Mouse (Mus musculus): Measurements from ENCODE around the gene Entpd6. TPM values are rescaled to one million over a fixed set of nuclear protein-coding genes. Genes with fewer than 3 reads are reported as not detected.

The Entpd6 gene
- polyA plus RNA-seq (2015; fragmentation: Nextera tagmentation; extraction: Ambion mirVana): 16.5 and 17.2 TPM in 2 replicates

DNA sequence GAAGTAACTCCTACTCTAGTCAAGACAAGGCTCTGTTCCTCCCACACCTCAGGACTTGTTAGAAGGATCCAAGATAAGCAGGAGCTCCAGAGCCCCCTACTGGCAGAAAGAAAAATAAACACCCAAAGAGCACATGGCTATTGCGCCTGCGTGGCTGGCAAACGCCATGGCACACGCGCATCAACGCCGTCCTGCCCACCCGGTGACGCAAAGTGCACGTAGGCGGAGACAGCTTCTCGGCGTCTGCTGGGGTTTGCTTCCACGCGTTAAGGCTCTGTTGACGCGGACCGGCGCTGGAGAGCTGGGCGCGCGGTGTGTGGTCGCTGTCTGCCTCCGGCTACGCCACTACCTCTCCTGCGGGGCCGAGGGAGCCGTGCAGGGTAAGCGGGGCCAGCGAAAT, at the start of gene Entpd6:
TSS of gene Entpd6 (plus strand) at position 189 of the 400 bp plus-strand sequence.
- H3K36me3 ChIP-seq: peaks cover 15% of the 10 kb centered on the region
- H3K4me2 ChIP-seq: peak within 1 kb of the TSS; percentile 99
- no peaks in the 10 kb centered on the region for H3K9me3 ChIP-seq (replicated peaks)
- H3K27me3 ChIP-seq: peaks cover 7% of the 10 kb centered on the region; the same call in 1 of the 2 replicates
- peak within 1 kb of the TSS; percentile 85 for H3K9ac ChIP-seq
- ATAC-seq (ENCODE audit: low read depth): peak; percentile 96
- under 1% methylated on average over 30 of the region's 30 CpGs for WGBS (ENCODE audit: insufficient replicate concordance)
- peak; percentile 89 for DNase-seq
- peak within 1 kb of the TSS; percentile 71 for H3K4me3 ChIP-seq (replicated peaks)
- H3K4me1 ChIP-seq (replicated peaks): peaks cover 20% of the 10 kb centered on the region
- H3K27ac ChIP-seq: peak within 1 kb of the TSS; percentile 72

DNA sequence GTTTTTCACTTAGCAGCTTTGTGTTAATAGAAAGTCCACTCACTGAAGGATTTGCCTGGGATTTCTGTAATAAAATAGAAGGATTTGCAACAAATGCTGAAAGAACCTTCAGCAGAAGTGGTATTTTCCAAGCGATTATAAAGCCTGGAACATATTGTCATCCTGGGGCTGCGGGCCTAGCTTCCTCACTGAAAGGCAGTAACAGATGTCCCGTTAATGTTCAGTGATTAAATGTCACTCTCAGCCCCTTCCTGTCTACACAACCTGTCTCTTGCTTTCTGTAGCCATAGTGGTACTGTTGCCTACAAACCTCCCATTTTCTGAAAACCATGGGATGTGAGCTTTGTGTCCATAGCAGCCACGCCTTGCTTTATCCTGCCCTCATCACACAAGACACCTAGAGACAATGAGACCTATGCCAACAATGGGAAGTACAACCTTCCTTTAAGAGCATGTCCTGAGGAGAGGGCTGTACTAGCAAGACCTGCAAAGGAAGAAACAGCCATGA, 36.6 kb upstream of the Entpd6 start:
- H3K27ac ChIP-seq: no peak overlapping the region
- ATAC-seq (ENCODE audit: low read depth) (no peak), DNase-seq (no peak)
- H3K9ac ChIP-seq: no peak overlapping the region
- H3K4me1 ChIP-seq (replicated peaks): no peaks in the 10 kb centered on the region
- H3K4me2 ChIP-seq: no peak overlapping the region
- no peak overlapping the region for H3K4me3 ChIP-seq (replicated peaks)
- H3K9me3 ChIP-seq (replicated peaks): no peaks in the 10 kb centered on the region
- WGBS (ENCODE audit: insufficient replicate concordance): 66% methylated on average over 4 of the region's 4 CpGs
- H3K36me3 ChIP-seq: no peaks in the 10 kb centered on the region
- H3K27me3 ChIP-seq: no peaks in the 10 kb centered on the region

DNA sequence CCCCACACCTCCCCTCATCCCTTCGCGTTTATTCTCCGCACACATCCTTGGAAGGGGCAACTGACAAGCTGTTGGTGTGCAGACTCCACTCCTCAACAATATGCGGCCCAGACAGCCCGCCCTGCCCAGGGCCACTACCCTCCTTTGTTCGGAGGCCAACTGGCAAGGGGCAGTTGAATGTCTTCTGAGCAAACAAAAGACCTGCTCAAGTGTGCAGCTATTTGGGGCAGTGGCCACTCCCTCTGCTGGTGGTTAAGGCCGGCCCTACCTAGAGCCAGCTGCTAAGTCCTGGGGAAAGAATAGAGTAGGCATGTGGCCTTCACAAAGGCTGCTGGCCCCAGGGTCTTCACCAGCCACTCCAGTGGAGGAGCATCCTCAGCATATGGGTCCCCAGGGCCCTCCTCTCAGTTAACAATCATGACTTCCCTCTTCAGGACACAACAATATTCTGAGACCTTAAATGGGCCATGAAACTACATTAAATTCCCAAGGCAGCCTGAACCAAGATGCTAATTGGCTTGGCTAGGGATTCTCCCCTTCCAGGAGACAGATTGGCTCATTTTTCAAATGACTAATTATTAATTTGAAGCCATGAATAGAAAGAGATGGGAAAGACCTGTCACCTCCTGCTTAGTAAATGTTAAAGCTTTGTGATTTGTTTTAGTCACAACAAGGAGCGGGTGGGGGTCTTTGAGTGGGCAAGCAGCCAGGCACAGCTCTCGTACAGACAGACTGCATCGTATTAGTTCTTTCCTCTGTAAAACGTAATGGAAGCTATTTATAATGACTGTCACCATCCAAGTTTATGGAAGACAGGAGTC, 12.9 kb upstream of the Entpd6 start:
- no peak overlapping the region for H3K9ac ChIP-seq
- DNase-seq: no peak
- H3K27ac ChIP-seq: no peak overlapping the region
- H3K9me3 ChIP-seq (replicated peaks): no peaks in the 10 kb centered on the region
- no peak overlapping the region for H3K4me3 ChIP-seq (replicated peaks)
- no peaks in the 10 kb centered on the region for H3K27me3 ChIP-seq
- ATAC-seq (ENCODE audit: low read depth): no peak
- no peaks in the 10 kb centered on the region for H3K36me3 ChIP-seq
- WGBS (ENCODE audit: insufficient replicate concordance): 67% methylated on average over 11 of the region's 11 CpGs
- no peak overlapping the region for H3K4me2 ChIP-seq
- H3K4me1 ChIP-seq (replicated peaks): no peaks in the 10 kb centered on the region

DNA sequence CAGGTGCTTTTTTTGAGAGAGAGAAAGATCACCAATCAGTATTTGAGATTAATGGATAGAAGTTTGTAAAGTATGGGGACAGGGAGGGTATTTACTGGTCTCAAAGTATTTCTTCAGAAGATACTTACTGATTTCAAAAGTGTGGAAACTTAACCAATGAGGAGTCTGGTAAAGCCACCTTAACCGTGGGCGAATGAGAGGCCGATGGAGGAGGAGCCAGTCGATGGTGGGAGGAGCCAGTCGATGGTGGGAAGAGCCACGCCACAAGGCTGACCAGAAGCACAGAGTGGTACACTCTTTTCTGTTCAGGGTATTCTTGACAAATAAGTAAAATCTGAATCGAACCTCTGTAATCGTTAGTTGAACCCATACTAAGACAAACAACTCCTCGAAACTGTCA, 11.0 kb upstream of the Entpd6 start:
- WGBS (ENCODE audit: insufficient replicate concordance): 59% methylated on average over 9 of the region's 9 CpGs

DNA sequence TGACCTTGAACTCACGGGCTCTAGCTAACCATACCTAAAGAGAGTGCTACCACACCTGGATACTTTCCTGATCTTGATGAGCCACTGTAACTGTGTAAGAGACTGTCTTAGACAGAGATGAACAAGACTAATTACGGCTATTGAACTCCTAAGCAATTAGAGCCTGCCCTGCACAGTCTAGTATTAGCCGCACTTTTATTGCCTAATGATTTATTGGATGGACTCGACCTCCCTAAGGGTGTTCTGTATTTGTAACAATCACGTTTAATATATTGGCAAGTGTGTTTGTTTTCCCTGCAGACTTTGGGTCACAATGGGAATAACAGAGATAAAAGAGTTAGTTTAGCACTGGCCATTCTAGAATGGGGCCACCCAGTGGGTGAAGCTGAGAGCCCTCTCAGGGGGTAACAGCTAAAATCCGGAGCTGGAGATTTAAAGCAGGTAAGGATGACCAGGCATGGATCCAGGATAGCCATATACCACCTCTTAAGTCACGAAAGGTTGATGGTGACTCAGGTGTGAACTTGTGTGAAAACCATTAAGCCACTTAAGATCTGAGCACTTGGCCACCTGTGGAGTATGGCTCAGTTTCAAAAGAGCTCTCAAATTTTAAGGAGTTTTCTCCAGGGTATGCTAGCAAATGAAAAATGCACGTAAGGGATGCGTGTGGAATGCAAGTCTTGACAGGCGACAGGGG, 8.5 kb upstream of the Entpd6 start:
- Histone ChIP-seq H3K36me3 (no peaks in the 10 kb centered on the region), H3K27ac (no peak overlapping the region), H3K9ac (no peak overlapping the region), H3K4me3 (replicated peaks) (no peak overlapping the region), H3K4me2 (no peak overlapping the region), H3K9me3 (replicated peaks) (no peaks in the 10 kb centered on the region), H3K4me1 (replicated peaks) (no peaks in the 10 kb centered on the region), H3K27me3 (peaks cover 4% of the 10 kb centered on the region; the same call in 1 of the 2 replicates)
- no peak for ATAC-seq (ENCODE audit: low read depth)
- DNase-seq: no peak
- 59% methylated on average over 10 of the region's 10 CpGs for WGBS (ENCODE audit: insufficient replicate concordance)

More for the DNA sequence above, 11.0 kb upstream of the Entpd6 start:
- no peaks in the 10 kb centered on the region for H3K36me3 ChIP-seq
- ATAC-seq (ENCODE audit: low read depth): no peak
- DNase-seq: no peak
- H3K27ac ChIP-seq: no peak overlapping the region
- H3K4me2 ChIP-seq: no peak overlapping the region
- no peak overlapping the region for H3K9ac ChIP-seq
- no peak overlapping the region for H3K4me3 ChIP-seq (replicated peaks)
- no peaks in the 10 kb centered on the region for H3K27me3 ChIP-seq
- H3K4me1 ChIP-seq (replicated peaks): no peaks in the 10 kb centered on the region
- H3K9me3 ChIP-seq (replicated peaks): no peaks in the 10 kb centered on the region

DNA sequence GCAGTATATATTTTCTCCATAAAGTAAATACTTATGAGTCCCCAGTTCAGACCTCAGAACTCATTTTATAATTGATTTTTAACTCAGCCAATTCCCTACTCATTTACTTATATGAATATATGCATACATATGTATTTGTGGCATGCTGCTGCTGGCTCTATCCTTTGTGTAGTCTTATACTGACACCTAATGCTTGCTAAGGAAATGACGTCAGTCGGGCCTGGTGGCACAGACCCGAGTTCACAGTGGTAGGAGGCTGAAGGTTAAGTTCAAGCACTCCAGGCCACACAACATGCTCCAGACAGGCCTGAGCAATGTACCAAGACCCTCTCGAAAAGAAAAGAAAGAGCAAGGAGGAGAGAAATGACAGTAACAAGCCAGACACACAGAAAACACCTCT, 7.4 kb upstream of the Entpd6 start:
- DNase-seq: no peak
- Histone ChIP-seq H3K27me3 (peaks cover 7% of the 10 kb centered on the region; the same call in 1 of the 2 replicates), H3K27ac (no peak overlapping the region), H3K4me2 (no peak overlapping the region), H3K4me1 (replicated peaks) (no peaks in the 10 kb centered on the region), H3K4me3 (replicated peaks) (no peak overlapping the region), H3K36me3 (no peaks in the 10 kb centered on the region), H3K9me3 (replicated peaks) (no peaks in the 10 kb centered on the region), H3K9ac (no peak overlapping the region)
- WGBS (ENCODE audit: insufficient replicate concordance): 45% methylated on average over 4 of the region's 4 CpGs
- no peak for ATAC-seq (ENCODE audit: low read depth)

DNA sequence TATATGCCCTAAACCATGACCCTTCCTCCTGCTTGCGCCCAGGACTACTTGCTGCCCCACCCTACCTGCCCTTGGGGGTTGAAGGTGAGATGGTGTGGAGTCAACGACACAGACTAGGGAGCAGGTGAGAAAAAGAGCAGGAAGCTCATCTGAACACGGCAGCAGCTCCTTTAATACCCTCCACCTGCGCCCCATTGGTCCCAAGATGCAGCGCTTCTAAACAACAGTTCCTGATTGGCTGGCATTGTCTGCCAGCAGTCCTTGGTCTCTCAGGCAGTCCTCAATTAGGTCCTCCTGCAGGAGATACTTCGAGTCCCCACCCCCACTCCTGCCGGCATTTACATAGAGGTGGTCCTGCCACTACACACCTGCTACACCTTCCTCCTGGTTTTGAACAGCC, 3.8 kb upstream of the Entpd6 start:
- Histone ChIP-seq H3K9me3 (replicated peaks) (no peaks in the 10 kb centered on the region), H3K36me3 (no peaks in the 10 kb centered on the region), H3K27ac (no peak overlapping the region), H3K9ac (no peak overlapping the region), H3K27me3 (peaks cover 7% of the 10 kb centered on the region; the same call in 1 of the 2 replicates), H3K4me1 (replicated peaks) (peaks cover 10% of the 10 kb centered on the region), H3K4me2 (no peak overlapping the region), H3K4me3 (replicated peaks) (no peak overlapping the region)
- no peak for DNase-seq
- WGBS (ENCODE audit: insufficient replicate concordance): 52% methylated on average over 7 of the region's 7 CpGs
- ATAC-seq (ENCODE audit: low read depth): no peak

DNA sequence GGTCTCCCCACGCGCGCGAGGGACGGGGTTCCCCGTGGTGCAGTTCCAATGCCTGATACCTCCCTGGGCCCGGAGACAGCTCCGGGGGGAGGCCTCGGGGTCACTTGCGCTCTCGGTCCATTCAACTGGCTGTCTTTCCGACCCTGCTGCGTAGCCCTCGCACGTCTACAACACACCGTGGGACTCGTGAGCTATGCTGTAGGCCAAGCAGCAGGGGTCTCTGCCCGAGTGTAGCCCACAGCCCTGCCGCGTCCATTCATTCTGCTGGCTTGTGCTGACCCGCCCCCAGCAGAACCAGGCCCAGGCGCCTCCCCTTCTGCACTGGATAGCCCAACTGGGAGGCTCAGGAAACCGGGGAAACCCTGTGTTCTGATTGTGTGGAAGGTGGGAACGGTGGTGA, 441 bp downstream of the Entpd6 start:
- Histone ChIP-seq H3K4me1 (replicated peaks) (peaks cover 20% of the 10 kb centered on the region), H3K36me3 (peaks cover 15% of the 10 kb centered on the region), H3K9ac (peak overlapping the region; percentile 85), H3K4me2 (peak overlapping the region; percentile 99), H3K4me3 (replicated peaks) (peak overlapping the region; percentile 71), H3K27ac (peak overlapping the region; percentile 72), H3K9me3 (replicated peaks) (no peaks in the 10 kb centered on the region), H3K27me3 (peaks cover 7% of the 10 kb centered on the region; the same call in 1 of the 2 replicates)
- WGBS (ENCODE audit: insufficient replicate concordance): under 1% methylated on average over 24 of the region's 24 CpGs
- DNase-seq: no peak
- ATAC-seq (ENCODE audit: low read depth): peak; percentile 53

DNA sequence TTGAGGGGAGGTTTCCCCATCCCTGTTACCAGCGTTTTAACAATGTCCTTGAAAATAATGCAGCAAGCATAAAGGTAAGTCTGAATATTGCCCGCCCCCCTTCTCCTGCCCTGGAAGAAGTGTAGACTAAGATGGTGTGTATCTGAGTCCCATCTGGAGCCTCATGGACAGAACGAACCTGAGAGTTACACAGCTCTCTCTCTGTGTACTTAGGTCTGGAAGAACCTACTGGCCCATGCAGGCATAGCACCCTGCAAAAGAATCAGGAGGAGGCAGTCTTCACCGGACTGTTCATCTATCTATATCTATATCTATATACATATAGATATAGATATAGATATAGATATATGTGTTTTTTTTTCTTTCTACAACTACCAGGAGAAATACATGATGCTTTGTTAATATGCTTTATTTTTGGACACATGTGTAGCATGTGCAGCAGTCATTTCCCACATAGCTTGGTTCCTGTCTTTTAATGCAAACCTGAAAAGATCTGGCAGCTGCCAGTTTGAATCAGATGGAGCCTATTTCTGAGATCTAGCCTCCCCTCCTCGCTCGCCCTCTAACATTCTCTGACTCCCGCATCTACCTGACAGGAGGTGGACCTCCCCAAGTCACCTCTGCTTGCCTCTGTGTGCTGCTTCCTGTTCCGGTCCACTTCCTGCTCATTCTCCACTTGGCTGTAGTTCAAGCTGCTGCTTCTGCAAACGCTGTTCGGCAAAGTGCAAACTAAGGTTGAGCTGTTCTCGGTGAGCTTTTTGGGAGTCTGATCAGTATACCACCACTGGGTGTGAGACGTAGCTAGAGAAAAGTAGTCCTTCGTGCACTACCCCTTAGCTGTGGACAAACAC, 1.5 kb downstream of the Entpd6 start:
- Histone ChIP-seq H3K9ac (peak overlapping the region; percentile 85; the same call in 1 of the 2 replicates), H3K9me3 (replicated peaks) (no peaks in the 10 kb centered on the region), H3K27me3 (0 out of 2 replicates have a peak, but pooled peaks cover 3% of the 10 kb centered on the region), H3K4me2 (peak overlapping the region; percentile 99), H3K4me3 (replicated peaks) (no peak overlapping the region; the same call in 1 of the 2 replicates), H3K27ac (no peak overlapping the region), H3K4me1 (replicated peaks) (peaks cover 20% of the 10 kb centered on the region), H3K36me3 (peaks cover 15% of the 10 kb centered on the region)
- no peak for DNase-seq
- 53% methylated on average over 13 of the region's 13 CpGs for WGBS (ENCODE audit: insufficient replicate concordance)
- ATAC-seq (ENCODE audit: low read depth): no peak

DNA sequence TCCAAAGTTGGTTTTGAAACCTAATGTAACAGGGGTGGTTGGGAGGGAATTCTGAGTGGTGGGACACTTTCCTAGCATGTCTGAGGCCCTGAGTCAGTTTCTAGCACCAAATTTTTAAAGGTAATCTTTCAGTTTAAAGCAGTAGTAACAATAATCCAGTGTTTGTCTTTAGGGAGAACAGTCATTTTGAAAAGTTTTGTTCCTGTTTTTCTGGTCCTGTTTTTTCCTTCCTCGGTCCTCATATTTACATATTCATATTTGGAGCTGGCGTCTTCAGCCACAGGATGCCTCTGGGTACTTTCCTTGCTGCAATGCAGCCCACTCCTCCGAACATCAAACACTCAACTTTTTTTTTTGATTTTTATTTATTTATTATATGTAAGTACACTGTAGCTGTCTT, 6.2 kb downstream of the Entpd6 start:
- 80% methylated on average over 3 of the region's 3 CpGs for WGBS (ENCODE audit: insufficient replicate concordance)
- no peak overlapping the region for H3K4me3 ChIP-seq (replicated peaks)
- no peaks in the 10 kb centered on the region for H3K9me3 ChIP-seq (replicated peaks)
- H3K9ac ChIP-seq: no peak overlapping the region
- no peak for ATAC-seq (ENCODE audit: low read depth)
- H3K4me1 ChIP-seq (replicated peaks): peaks cover 10% of the 10 kb centered on the region
- no peak for DNase-seq
- H3K27me3 ChIP-seq: no peaks in the 10 kb centered on the region
- no peak overlapping the region for H3K27ac ChIP-seq
- peaks cover 46% of the 10 kb centered on the region for H3K36me3 ChIP-seq
- no peak overlapping the region for H3K4me2 ChIP-seq

DNA sequence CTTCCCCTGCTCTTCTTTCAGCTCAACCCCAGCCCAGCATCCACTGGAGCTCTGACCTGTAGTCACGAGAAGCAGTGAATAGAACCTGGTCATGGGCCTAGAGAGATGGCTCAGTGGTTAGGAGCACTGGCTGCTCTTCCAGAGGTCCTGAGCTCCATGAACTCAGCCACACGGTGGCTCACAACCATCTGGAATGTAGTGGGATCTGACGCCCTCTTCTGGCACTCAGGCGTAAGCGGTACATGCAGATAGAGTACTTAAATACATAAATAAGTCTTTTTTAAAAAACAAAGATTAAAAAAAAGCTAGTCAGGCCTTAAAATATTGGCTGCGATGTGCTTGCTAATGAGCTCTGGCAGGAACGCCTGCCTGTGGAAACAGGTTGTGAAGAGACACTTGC, 12.6 kb downstream of the Entpd6 start:
- WGBS (ENCODE audit: insufficient replicate concordance): 77% methylated on average over 7 of the region's 7 CpGs
- peaks cover 43% of the 10 kb centered on the region for H3K36me3 ChIP-seq
- no peak for ATAC-seq (ENCODE audit: low read depth)

More for the DNA sequence above, 12.6 kb downstream of the Entpd6 start:
- Histone ChIP-seq H3K4me3 (replicated peaks) (no peak overlapping the region), H3K27ac (no peak overlapping the region), H3K27me3 (no peaks in the 10 kb centered on the region), H3K4me1 (replicated peaks) (no peaks in the 10 kb centered on the region), H3K9me3 (replicated peaks) (no peaks in the 10 kb centered on the region), H3K4me2 (no peak overlapping the region), H3K9ac (no peak overlapping the region)
- DNase-seq: no peak

Measured in liver, embryonic 13.5 days (tissue).